Mouse (Mus musculus) liver, adult 2 months (tissue): ENCODE measurements around the gene Agps. TPM values are rescaled to one million over a fixed set of nuclear protein-coding genes. Genes with fewer than 3 reads are reported as not detected.

Source experiments
- DNase-seq: peaks from one replicate; pipeline ENCODE4 v3.0.0-alpha.2; 2011; ENCODE audit warnings: low read depth, low spot score; ENCODE audit errors: extremely low read depth
- H3K27ac ChIP-seq: fragments of 200-500 bp; replicated peaks from 2 replicates; pipeline ENCODE4 v1.5.1; 2012; ENCODE audit warnings: low read depth, mild to moderate bottlenecking, control low read depth, inconsistent platforms, low read length; ENCODE audit not compliant: insufficient read depth
- H3K27me3 ChIP-seq: fragments of 200-500 bp; 2 replicates; pipeline ENCODE4 v1.6.1; 2012; ENCODE audit warnings: mild to moderate bottlenecking, moderate library complexity, low read length, inconsistent platforms; ENCODE audit not compliant: control insufficient read depth, insufficient read depth
- H3K36me3 ChIP-seq: fragments of 200-500 bp; 2 replicates; pipeline ENCODE4 v1.6.1; 2012; ENCODE audit warnings: low read length, inconsistent platforms; ENCODE audit not compliant: control insufficient read depth, insufficient read depth
- H3K4me1 ChIP-seq: fragments of 200-500 bp; 2 replicates; pipeline ENCODE4 v1.6.1; 2011; ENCODE audit warnings: low read length; ENCODE audit not compliant: control insufficient read depth, insufficient read depth
- H3K4me3 ChIP-seq: fragments of 200-500 bp; 2 replicates; pipeline ENCODE4 v1.5.1; 2011; ENCODE audit warnings: low read depth, mild to moderate bottlenecking, control low read depth, low read length, moderate library complexity; ENCODE audit not compliant: insufficient read depth
- H3K79me2 ChIP-seq: fragments of 200-500 bp; 2 replicates; pipeline ENCODE4 v1.6.1; 2012; ENCODE audit warnings: inconsistent platforms, mild to moderate bottlenecking, low read length, moderate library complexity; ENCODE audit not compliant: control insufficient read depth, insufficient read depth
- H3K9ac ChIP-seq: fragments of 200-500 bp; 2 replicates; pipeline ENCODE4 v1.6.1; 2012; ENCODE audit warnings: low read depth, mild to moderate bottlenecking, control low read depth, inconsistent platforms, low read length
- CTCF ChIP-seq: fragments of 200-500 bp; IDR thresholded peaks from 2 replicates; pipeline ENCODE4 v1.5.1; 2011; ENCODE audit warnings: low read depth, low read length, control low read depth
- POLR2A ChIP-seq: fragments of 200-500 bp; IDR thresholded peaks from 2 replicates; pipeline ENCODE4 v1.6.1; 2011; ENCODE audit warnings: low read length, control low read depth; ENCODE audit not compliant: insufficient read depth; ENCODE audit errors: extremely low read depth
- whole genome bisulfite sequencing: fragments of 180-500 bp; shearing (Covaris S2); methylation state at CpG from one replicate; pipeline ENCODE4 v1.1.7; 2018; 5-methylcytosine and 5-hydroxymethylcytosine counted together
- polyA plus RNA-seq: library from polyadenylated mRNA; depleted of rRNA; stranded (reverse); fragments of >200 nt; gene quantifications from 2 replicates; pipeline ENCODE4 v1.2.3, GENCODE M21; 2012
- total RNA-seq: library from RNA; depleted of rRNA; stranded (reverse); fragments of >200 nt; gene quantifications from 2 replicates; pipeline ENCODE4 v1.2.3, GENCODE M21; 2014

Gene Agps
- total and polyA plus RNA-seq, 2 experiments = 1.6 to 10.6 TPM

GRCm38 (mm10) chr2:75814880-75815279, 17.1 kb upstream of the Agps start:
- H3K9ac ChIP-seq = no peak overlapping the region
- no peak overlapping the region for H3K4me3 ChIP-seq
- DNase-seq = no peak
- H3K27ac ChIP-seq = no peak overlapping the region
- no peaks in the 10 kb centered on the region for H3K79me2 ChIP-seq
- 82% methylated on average over 13 of the region's 13 CpGs for WGBS
- no peaks in the 10 kb centered on the region for H3K4me1 ChIP-seq
- H3K27me3 ChIP-seq = no peaks in the 10 kb centered on the region
- TF ChIP-seq CTCF = no peak
- no peak for TF ChIP-seq POLR2A
- H3K36me3 ChIP-seq = no peaks in the 10 kb centered on the region

GRCm38 (mm10) chr2:75815521-75815920, 16.5 kb upstream of the Agps start:
- 76% methylated on average over 8 of the region's 8 CpGs for WGBS
- H3K79me2 ChIP-seq = no peaks in the 10 kb centered on the region
- H3K4me3 ChIP-seq = no peak overlapping the region
- H3K36me3 ChIP-seq = no peaks in the 10 kb centered on the region
- H3K9ac ChIP-seq = no peak overlapping the region
- no peaks in the 10 kb centered on the region for H3K4me1 ChIP-seq
- no peaks in the 10 kb centered on the region for H3K27me3 ChIP-seq
- H3K27ac ChIP-seq = no peak overlapping the region
- no peak for DNase-seq
- TF ChIP-seq CTCF (no peak), POLR2A (no peak)

GRCm38 (mm10) chr2:75816673-75817072, 15.3 kb upstream of the Agps start:
- no peaks in the 10 kb centered on the region for H3K79me2 ChIP-seq
- no peaks in the 10 kb centered on the region for H3K27me3 ChIP-seq
- no peaks in the 10 kb centered on the region for H3K36me3 ChIP-seq
- no peak overlapping the region for H3K27ac ChIP-seq
- H3K9ac ChIP-seq = no peak overlapping the region
- H3K4me3 ChIP-seq = no peak overlapping the region
- TF ChIP-seq CTCF = no peak
- TF ChIP-seq POLR2A = no peak
- no peaks in the 10 kb centered on the region for H3K4me1 ChIP-seq
- 76% methylated on average over 6 of the region's 6 CpGs for WGBS
- no peak for DNase-seq

GRCm38 (mm10) chr2:75818719-75819118, 13.3 kb upstream of the Agps start:
- DNase-seq = no peak
- H3K79me2 ChIP-seq = no peaks in the 10 kb centered on the region
- TF ChIP-seq POLR2A (no peak), CTCF (no peak)
- no peak overlapping the region for H3K27ac ChIP-seq
- 83% methylated on average over 7 of the region's 7 CpGs for WGBS
- H3K4me3 ChIP-seq = no peak overlapping the region
- no peaks in the 10 kb centered on the region for H3K27me3 ChIP-seq
- H3K4me1 ChIP-seq = no peaks in the 10 kb centered on the region
- no peak overlapping the region for H3K9ac ChIP-seq
- no peaks in the 10 kb centered on the region for H3K36me3 ChIP-seq

GRCm38 (mm10) chr2:75819796-75820195, 12.2 kb upstream of the Agps start:
- WGBS = 95% methylated on average over 3 of the region's 3 CpGs
- Histone ChIP-seq H3K4me1 (no peaks in the 10 kb centered on the region), H3K4me3 (no peak overlapping the region), H3K9ac (no peak overlapping the region), H3K36me3 (no peaks in the 10 kb centered on the region), H3K27ac (no peak overlapping the region), H3K27me3 (no peaks in the 10 kb centered on the region), H3K79me2 (no peaks in the 10 kb centered on the region)
- no peak for TF ChIP-seq CTCF
- no peak for TF ChIP-seq POLR2A
- DNase-seq = no peak

GRCm38 (mm10) chr2:75821971-75822751, 9.8 kb upstream of the Agps start:
- 64% methylated on average over 13 of the region's 13 CpGs for WGBS
- Histone ChIP-seq H3K4me3 (no peak overlapping the region), H3K27me3 (no peaks in the 10 kb centered on the region), H3K36me3 (no peaks in the 10 kb centered on the region), H3K9ac (no peak overlapping the region), H3K79me2 (no peaks in the 10 kb centered on the region), H3K4me1 (no peaks in the 10 kb centered on the region), H3K27ac (no peak overlapping the region)
- DNase-seq = no peak
- TF ChIP-seq POLR2A = no peak
- TF ChIP-seq CTCF = no peak
